Mouse (Mus musculus): ENCODE measurements at regions not wholly inside any gene's neighbourhood (a gene's known extent, or its start where the extent isn't known, plus 50 kb on each side); places are given as distances from the start of the nearest gene placed in this dataset.

DNA sequence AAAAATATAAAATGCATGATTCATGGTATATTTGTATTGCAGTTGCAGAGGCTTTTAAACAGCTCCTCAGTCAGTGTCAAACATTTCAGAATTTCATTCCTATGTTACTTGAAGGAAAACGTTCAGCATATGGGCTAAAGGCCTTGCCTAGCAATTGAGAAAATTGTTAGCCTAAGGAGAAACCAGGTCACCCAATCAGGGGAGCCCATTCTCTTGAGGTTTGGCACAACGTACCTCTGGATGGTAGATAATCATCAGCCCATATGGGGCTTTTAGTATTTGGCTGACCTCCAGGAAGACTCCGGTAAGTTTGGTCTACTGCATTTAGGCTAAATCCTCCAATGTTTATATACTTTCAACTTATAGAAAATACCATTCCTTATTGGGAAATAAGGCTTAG is 168.7 kb upstream of the Pdcd1 start:
- no peak for DNase-seq (ENCODE audit: low spot score in 2 of 2)

DNA sequence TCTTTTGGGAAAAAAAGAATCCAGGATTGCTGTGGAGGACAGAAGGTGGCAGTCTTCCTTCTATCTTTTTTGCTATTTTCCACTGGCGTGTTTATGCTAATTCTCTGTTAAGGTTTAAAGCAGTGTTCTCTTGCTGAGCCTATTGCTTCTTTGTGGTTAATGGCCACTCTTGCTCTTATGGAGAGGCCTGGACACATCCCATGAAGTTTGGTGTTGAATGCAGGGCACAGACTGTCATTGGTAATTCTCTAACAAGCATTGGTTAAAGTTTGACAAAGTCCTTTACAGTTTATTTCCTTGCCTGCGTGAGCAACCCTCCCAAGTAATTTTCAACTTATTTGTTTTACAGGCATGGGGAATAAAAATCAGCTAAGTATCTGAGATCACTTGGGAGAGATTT is 165.1 kb upstream of the Pdcd1 start:
- DNase-seq (ENCODE audit: low spot score in 2 of 2) = no peak

DNA sequence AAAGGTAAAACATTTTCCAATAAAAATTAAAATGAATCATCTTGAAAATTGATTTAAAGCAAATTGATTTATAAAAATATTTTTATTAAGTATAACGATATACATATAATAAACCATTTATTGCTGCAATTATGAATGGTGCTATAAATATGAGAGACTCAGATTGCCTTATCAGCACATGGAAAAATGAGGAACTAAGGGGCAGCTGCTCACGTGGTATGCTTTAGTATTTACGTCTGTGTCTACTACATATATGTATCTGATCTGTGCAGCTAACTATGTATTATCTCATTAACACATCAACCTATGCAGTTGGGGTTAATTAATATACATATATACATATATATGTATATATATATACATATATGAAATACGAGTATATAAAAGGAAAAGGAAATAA is 156.6 kb upstream of the Pdcd1 start:
- DNase-seq (ENCODE audit: low spot score in 2 of 2) = no peak

DNA sequence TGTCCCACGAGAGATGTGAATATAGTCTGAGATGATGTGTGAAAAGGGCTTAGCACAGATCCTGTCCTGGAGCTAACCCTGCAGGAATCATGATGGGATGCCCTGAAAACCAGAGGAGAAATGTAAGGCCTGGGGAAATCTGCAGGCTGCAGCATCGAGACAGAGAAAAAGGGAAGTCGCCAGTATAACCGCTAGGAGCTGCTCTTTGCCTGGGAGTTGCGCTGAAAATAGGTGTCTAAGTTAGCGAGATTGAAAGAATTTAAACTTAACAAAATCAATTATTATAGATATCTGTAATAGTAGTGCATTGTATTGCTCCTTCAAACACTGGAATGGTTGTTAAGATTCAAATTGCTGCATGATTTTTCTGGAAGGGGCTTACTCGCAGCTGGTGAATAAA is 155.5 kb upstream of the Pdcd1 start:
- DNase-seq (ENCODE audit: low spot score in 2 of 2) = no peak

- no peak for DNase-seq (ENCODE audit: low spot score in 2 of 2)
Measured at GRCm38 (mm10) chr1:94203281-94203680, 150.9 kb upstream of the Pdcd1 start.

GRCm38 (mm10) chr1:94183876-94184275 is 131.5 kb upstream of the Pdcd1 start:
- no peak for DNase-seq (ENCODE audit: low spot score in 2 of 2)

GRCm38 (mm10) chr1:94149958-94150357 is 97.6 kb upstream of the Pdcd1 start:
- DNase-seq (ENCODE audit: low spot score in 2 of 2) = no peak

DNA sequence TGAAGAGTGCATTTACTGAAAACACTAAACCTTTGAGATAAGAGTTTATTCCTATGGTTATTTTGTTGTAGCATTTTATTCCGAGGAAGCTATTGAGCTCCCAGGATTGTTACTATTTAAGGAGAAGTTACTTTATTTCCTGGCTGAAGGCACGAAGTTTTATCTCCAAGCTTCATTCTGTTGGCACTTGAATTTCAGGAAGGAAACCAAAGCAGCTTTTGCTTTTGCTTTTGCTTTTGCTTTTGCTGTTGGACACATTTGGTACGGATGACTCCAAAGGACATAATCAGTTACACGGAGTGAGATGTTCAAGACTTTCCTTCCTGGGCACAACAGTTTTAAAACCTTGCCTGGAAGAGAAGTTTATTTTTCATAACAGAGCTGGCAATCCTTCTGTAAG is 94.7 kb upstream of the Pdcd1 start:
- no peak for DNase-seq (ENCODE audit: low spot score in 2 of 2)

DNA sequence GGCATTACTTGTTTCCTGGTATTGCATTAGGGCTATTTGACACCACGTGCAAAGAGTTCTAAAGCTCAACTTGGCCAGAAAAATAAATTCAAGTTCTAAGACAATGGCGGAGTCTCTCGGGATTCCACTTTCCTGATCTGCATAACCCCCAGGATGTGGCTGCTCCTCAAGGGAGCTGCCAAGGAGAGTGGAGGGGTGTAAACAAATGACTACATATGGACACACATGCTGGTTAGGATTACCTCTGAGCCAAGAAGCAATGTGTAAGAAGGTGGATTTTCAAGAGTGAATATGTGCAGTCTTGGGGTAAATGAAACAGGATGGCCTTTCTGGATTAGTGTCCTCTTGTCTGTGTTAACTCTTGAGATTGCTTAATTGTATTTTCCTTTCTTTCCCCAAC is 88.2 kb upstream of the Pdcd1 start:
- no peak for DNase-seq (ENCODE audit: low spot score in 2 of 2)

- no peak for DNase-seq (ENCODE audit: low spot score in 2 of 2)
Measured at GRCm38 (mm10) chr1:94139445-94140062, 87.2 kb upstream of the Pdcd1 start.

GRCm38 (mm10) chr1:94136731-94137130 is 84.4 kb upstream of the Pdcd1 start:
- DNase-seq (ENCODE audit: low spot score in 2 of 2) = no peak
